Mouse (Mus musculus) brown adipose tissue, adult 24 weeks (tissue): Measurements from ENCODE around the gene Tnfsf8. TPM values are rescaled to one million over a fixed set of nuclear protein-coding genes. Genes with fewer than 3 reads are reported as not detected.

Experiments
- H3K27ac ChIP-seq: fragments of 200-500 bp; replicated peaks from 2 replicates; pipeline ENCODE4 v1.5.1; 2012; ENCODE audit warnings: low read depth, mild to moderate bottlenecking, low read length
- H3K4me1 ChIP-seq: fragments of 200-500 bp; 2 replicates; pipeline ENCODE4 v1.6.1; 2012; ENCODE audit warnings: low read length, mixed read lengths; ENCODE audit not compliant: control insufficient read depth, insufficient read depth, insufficient read length
- H3K4me3 ChIP-seq: fragments of 200-500 bp; 2 replicates; pipeline ENCODE4 v1.5.1; 2012; ENCODE audit warnings: low read depth, mild to moderate bottlenecking, low read length, moderate library complexity; ENCODE audit not compliant: insufficient read depth
- polyA plus RNA-seq: library from polyadenylated mRNA; stranded (reverse); fragments of >200 nt; gene quantifications from 2 replicates; pipeline ENCODE4 v1.2.4, GENCODE M21; 2012; ENCODE audit not compliant: missing spikeins, insufficient read depth, insufficient read length

Gene Tnfsf8
- polyA plus RNA-seq, 1 experiment = not detected

- no peak overlapping the region for H3K27ac ChIP-seq
- H3K4me1 ChIP-seq = no peaks in the 10 kb centered on the region
- no peak overlapping the region for H3K4me3 ChIP-seq
Measured at GRCm38 (mm10) chr4:63783826-63784225, 77.3 kb downstream of the Tnfsf8 start.

GRCm38 (mm10) chr4:63782970-63783613 is 78.1 kb downstream of the Tnfsf8 start:
- Histone ChIP-seq H3K4me3 (no peak overlapping the region), H3K27ac (no peak overlapping the region), H3K4me1 (no peaks in the 10 kb centered on the region)

Other genes starting within 250 kb of the Tnfsf8 start
- gene Tex48, start 238.9 kb downstream of the Tnfsf8 start, polyA plus RNA-seq = not detected in 2 replicates
- not detected in 2 replicates for gene Gm11214, start 198.0 kb downstream of the Tnfsf8 start, polyA plus RNA-seq
- gene Tnfsf15, start 116.2 kb downstream of the Tnfsf8 start, polyA plus RNA-seq = not detected in 2 replicates
- 0.28 and 1.1 TPM in 2 replicates for gene Tnc, start 185.7 kb upstream of the Tnfsf8 start, polyA plus RNA-seq